Mouse (Mus musculus): ENCODE measurements around the gene Trappc10. TPM values are rescaled to one million over a fixed set of nuclear protein-coding genes. Genes with fewer than 3 reads are reported as not detected.

Trappc10 gene
- polyA plus RNA-seq, 1 experiment from 2014 or later, result 28.4 TPM

GRCm38 (mm10) chr10:78255646-78256059 is 11.2 kb upstream of the Trappc10 start:
- 77% methylated on average over 4 of the region's 4 CpGs for WGBS
- no peaks in the 10 kb centered on the region for H3K9me3 ChIP-seq (replicated peaks)

GRCm38 (mm10) chr10:78247206-78247605 is 2.8 kb upstream of the Trappc10 start:
- Histone ChIP-seq H3K9me3 (replicated peaks) (no peaks in the 10 kb centered on the region), H3K4me3 (replicated peaks) (no peak overlapping the region), H3K4me2 (no peak overlapping the region), H3K27ac (replicated peaks) (no peak overlapping the region), H3K9ac (replicated peaks) (no peak overlapping the region), H3K4me1 (peaks cover 23% of the 10 kb centered on the region), H3K36me3 (no peaks in the 10 kb centered on the region), H3K27me3 (replicated peaks) (no peaks in the 10 kb centered on the region)
- WGBS, result 90% methylated on average over 3 of the region's 3 CpGs
- ATAC-seq (ENCODE audit: low FRiP score), result no peak

More at GRCm38 (mm10) chr10:78255646-78256059, 11.2 kb upstream of the Trappc10 start:
- H3K4me3 ChIP-seq (replicated peaks), result no peak overlapping the region
- no peaks in the 10 kb centered on the region for H3K36me3 ChIP-seq
- H3K9ac ChIP-seq (replicated peaks), result no peak overlapping the region
- no peak overlapping the region for H3K4me2 ChIP-seq
- no peaks in the 10 kb centered on the region for H3K27me3 ChIP-seq (replicated peaks)
- no peak for ATAC-seq (ENCODE audit: low FRiP score)
- H3K4me1 ChIP-seq, result no peaks in the 10 kb centered on the region
- H3K27ac ChIP-seq (replicated peaks), result no peak overlapping the region

GRCm38 (mm10) chr10:78246725-78247124 is 2.3 kb upstream of the Trappc10 start:
- Histone ChIP-seq H3K4me2 (no peak overlapping the region), H3K9me3 (replicated peaks) (no peaks in the 10 kb centered on the region), H3K27me3 (replicated peaks) (no peaks in the 10 kb centered on the region), H3K27ac (replicated peaks) (no peak overlapping the region), H3K36me3 (no peaks in the 10 kb centered on the region), H3K4me3 (replicated peaks) (no peak overlapping the region), H3K9ac (replicated peaks) (no peak overlapping the region), H3K4me1 (peaks cover 24% of the 10 kb centered on the region)
- 80% methylated on average over 4 of the region's 4 CpGs for WGBS
- ATAC-seq (ENCODE audit: low FRiP score), result no peak

- ATAC-seq (ENCODE audit: low FRiP score), result peak; percentile 48
- Histone ChIP-seq H3K4me1 (peaks cover 24% of the 10 kb centered on the region), H3K9me3 (replicated peaks) (no peaks in the 10 kb centered on the region), H3K27ac (replicated peaks) (peak overlapping the region; percentile 92), H3K4me2 (peak overlapping the region; percentile 92), H3K9ac (replicated peaks) (peak overlapping the region; percentile 75), H3K36me3 (no peaks in the 10 kb centered on the region), H3K27me3 (replicated peaks) (no peaks in the 10 kb centered on the region), H3K4me3 (replicated peaks) (peak overlapping the region; percentile 89)
- 14% methylated on average over 7 of the region's 7 CpGs for WGBS
These were observed 745 bp upstream of the Trappc10 start for GRCm38 (mm10) chr10:78245225-78245547.

GRCm38 (mm10) chr10:78244058-78244437 is 393 bp downstream of the Trappc10 start:
- H3K27me3 ChIP-seq (replicated peaks), result no peaks in the 10 kb centered on the region
- H3K9ac ChIP-seq (replicated peaks), result peak overlapping the region; percentile 75
- H3K4me2 ChIP-seq, result peak overlapping the region; percentile 92
- peaks cover 24% of the 10 kb centered on the region for H3K4me1 ChIP-seq
- H3K4me3 ChIP-seq (replicated peaks), result peak overlapping the region; percentile 89
- H3K36me3 ChIP-seq, result no peaks in the 10 kb centered on the region
- H3K27ac ChIP-seq (replicated peaks), result peak overlapping the region; percentile 92
- H3K9me3 ChIP-seq (replicated peaks), result no peaks in the 10 kb centered on the region
- peak; percentile 57 for ATAC-seq (ENCODE audit: low FRiP score)
- WGBS, result 0% methylated on average over 29 of the region's 33 CpGs

GRCm38 (mm10) chr10:78238926-78239325 is 5.5 kb downstream of the Trappc10 start:
- Histone ChIP-seq H3K36me3 (no peaks in the 10 kb centered on the region), H3K27ac (replicated peaks) (no peak overlapping the region), H3K4me2 (no peak overlapping the region), H3K27me3 (replicated peaks) (no peaks in the 10 kb centered on the region), H3K4me3 (replicated peaks) (no peak overlapping the region), H3K9ac (replicated peaks) (no peak overlapping the region), H3K4me1 (peaks cover 31% of the 10 kb centered on the region), H3K9me3 (replicated peaks) (no peaks in the 10 kb centered on the region)
- 88% methylated on average over 6 of the region's 6 CpGs for WGBS
- no peak for ATAC-seq (ENCODE audit: low FRiP score)

GRCm38 (mm10) chr10:78238297-78238696 is 6.1 kb downstream of the Trappc10 start:
- Histone ChIP-seq H3K9ac (replicated peaks) (no peak overlapping the region), H3K4me1 (peaks cover 25% of the 10 kb centered on the region), H3K4me3 (replicated peaks) (no peak overlapping the region), H3K27me3 (replicated peaks) (no peaks in the 10 kb centered on the region), H3K4me2 (no peak overlapping the region), H3K9me3 (replicated peaks) (no peaks in the 10 kb centered on the region), H3K36me3 (no peaks in the 10 kb centered on the region), H3K27ac (replicated peaks) (no peak overlapping the region)
- WGBS, result 98% methylated on average over 5 of the region's 5 CpGs
- ATAC-seq (ENCODE audit: low FRiP score), result no peak

- 94% methylated on average over 6 of the region's 6 CpGs for WGBS
- peaks cover 22% of the 10 kb centered on the region for H3K4me1 ChIP-seq
These were observed 6.6 kb downstream of the Trappc10 start for GRCm38 (mm10) chr10:78237809-78238208.

GRCm38 (mm10) chr10:78236885-78237629 is 7.4 kb downstream of the Trappc10 start:
- Histone ChIP-seq H3K9me3 (replicated peaks) (no peaks in the 10 kb centered on the region), H3K36me3 (no peaks in the 10 kb centered on the region), H3K4me3 (replicated peaks) (no peak overlapping the region), H3K27ac (replicated peaks) (no peak overlapping the region), H3K4me2 (no peak overlapping the region), H3K27me3 (replicated peaks) (no peaks in the 10 kb centered on the region), H3K9ac (replicated peaks) (no peak overlapping the region), H3K4me1 (peaks cover 22% of the 10 kb centered on the region)
- ATAC-seq (ENCODE audit: low FRiP score), result peak; percentile 39; the same call in 1 of the 2 replicates
- 63% methylated on average over 8 of the region's 8 CpGs for whole genome bisulfite sequencing

More at GRCm38 (mm10) chr10:78237809-78238208, 6.6 kb downstream of the Trappc10 start:
- Histone ChIP-seq H3K4me3 (replicated peaks) (no peak overlapping the region), H3K27me3 (replicated peaks) (no peaks in the 10 kb centered on the region), H3K9ac (replicated peaks) (no peak overlapping the region), H3K9me3 (replicated peaks) (no peaks in the 10 kb centered on the region), H3K36me3 (no peaks in the 10 kb centered on the region), H3K4me2 (no peak overlapping the region), H3K27ac (replicated peaks) (no peak overlapping the region)
- ATAC-seq (ENCODE audit: low FRiP score), result no peak

GRCm38 (mm10) chr10:78233756-78234155 is 10.7 kb downstream of the Trappc10 start:
- H3K4me3 ChIP-seq (replicated peaks), result no peak overlapping the region
- no peak for ATAC-seq (ENCODE audit: low FRiP score)
- H3K36me3 ChIP-seq, result peaks cover 25% of the 10 kb centered on the region
- no peaks in the 10 kb centered on the region for H3K9me3 ChIP-seq (replicated peaks)
- H3K9ac ChIP-seq (replicated peaks), result no peak overlapping the region
- no peak overlapping the region for H3K4me2 ChIP-seq
- no peak overlapping the region for H3K27ac ChIP-seq (replicated peaks)
- no peaks in the 10 kb centered on the region for H3K27me3 ChIP-seq (replicated peaks)
- H3K4me1 ChIP-seq, result peaks cover 22% of the 10 kb centered on the region
- 91% methylated on average over 6 of the region's 6 CpGs for WGBS

GRCm38 (mm10) chr10:78233161-78233560 is 11.3 kb downstream of the Trappc10 start:
- no peak overlapping the region for H3K4me2 ChIP-seq
- WGBS, result 97% methylated on average over 5 of the region's 5 CpGs
- H3K27me3 ChIP-seq (replicated peaks), result no peaks in the 10 kb centered on the region
- H3K27ac ChIP-seq (replicated peaks), result no peak overlapping the region
- peaks cover 31% of the 10 kb centered on the region for H3K36me3 ChIP-seq
- no peaks in the 10 kb centered on the region for H3K9me3 ChIP-seq (replicated peaks)
- no peak overlapping the region for H3K4me3 ChIP-seq (replicated peaks)
- ATAC-seq (ENCODE audit: low FRiP score), result no peak
- peaks cover 22% of the 10 kb centered on the region for H3K4me1 ChIP-seq
- no peak overlapping the region for H3K9ac ChIP-seq (replicated peaks)

- Histone ChIP-seq H3K9me3 (replicated peaks) (no peaks in the 10 kb centered on the region), H3K27me3 (replicated peaks) (no peaks in the 10 kb centered on the region), H3K4me1 (peaks cover 22% of the 10 kb centered on the region), H3K4me2 (no peak overlapping the region), H3K4me3 (replicated peaks) (no peak overlapping the region), H3K9ac (replicated peaks) (no peak overlapping the region), H3K36me3 (peaks cover 36% of the 10 kb centered on the region), H3K27ac (replicated peaks) (no peak overlapping the region)
- ATAC-seq (ENCODE audit: low FRiP score), result no peak
- 79% methylated on average over 4 of the region's 4 CpGs for WGBS
These were observed 12.0 kb downstream of the Trappc10 start for GRCm38 (mm10) chr10:78232301-78232980.

All from neural tube, embryonic 15.5 days (tissue).